Mouse (Mus musculus): ENCODE measurements around the gene Ube2e3.

DNA sequence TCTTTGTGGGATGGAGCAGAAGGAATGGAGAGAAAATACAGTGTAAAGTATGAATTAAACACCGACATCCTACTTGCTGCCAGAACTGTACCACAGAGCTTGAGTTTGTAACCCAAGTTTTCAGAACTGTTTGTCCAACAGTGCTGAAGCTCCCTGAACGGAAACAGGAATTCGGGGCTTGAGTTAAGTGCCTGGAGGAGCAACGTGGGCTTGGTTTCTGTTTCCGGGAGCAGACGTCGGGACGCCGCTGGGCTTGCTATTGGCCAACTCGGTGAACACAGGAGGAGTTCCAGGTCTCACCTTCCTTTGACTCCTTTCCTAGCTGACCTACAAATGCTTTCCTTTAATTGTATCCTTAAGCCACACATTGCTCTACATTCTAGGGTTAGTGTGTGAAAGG, 22.2 kb upstream of the Ube2e3 start:
- TF ChIP-seq CHD2 (IDR thresholded peaks at IDR 0.05; ENCODE audit: low read depth, low read length): no peak
- no peak for TF ChIP-seq MAFK (IDR thresholded peaks at IDR 0.05; ENCODE audit: insufficient read depth, low read depth, low read length)

Measured in ES-E14 (cell line).